Mouse (Mus musculus): ENCODE measurements around the gene Tmem171.

Gene Tmem171

GRCm38 (mm10) chr13:98695546-98695945 is 912 bp upstream of the Tmem171 start:
- in situ Hi-C loops (cut with MboI, MseI), result no loop called here

GRCm38 (mm10) chr13:98693316-98693715 is 1.3 kb downstream of the Tmem171 start:
- in situ Hi-C loops (cut with MboI, MseI), result loop anchor here (5.0 kb wide), 1 partner anchor 51 kb away; no protein-coding TSS in a partner anchor

GRCm38 (mm10) chr13:98691956-98692515 is 2.6 kb downstream of the Tmem171 start:
- in situ Hi-C loops (cut with MboI, MseI), result loop anchor here (5.0 kb wide), 1 partner anchor 50 kb away; no protein-coding TSS in a partner anchor

- in situ Hi-C loops (cut with MboI, MseI), result loop anchor here (5.0 kb wide), 1 partner anchor 49 kb away; no protein-coding TSS in a partner anchor
These were observed 3.7 kb downstream of the Tmem171 start for GRCm38 (mm10) chr13:98690886-98691285.

DNA sequence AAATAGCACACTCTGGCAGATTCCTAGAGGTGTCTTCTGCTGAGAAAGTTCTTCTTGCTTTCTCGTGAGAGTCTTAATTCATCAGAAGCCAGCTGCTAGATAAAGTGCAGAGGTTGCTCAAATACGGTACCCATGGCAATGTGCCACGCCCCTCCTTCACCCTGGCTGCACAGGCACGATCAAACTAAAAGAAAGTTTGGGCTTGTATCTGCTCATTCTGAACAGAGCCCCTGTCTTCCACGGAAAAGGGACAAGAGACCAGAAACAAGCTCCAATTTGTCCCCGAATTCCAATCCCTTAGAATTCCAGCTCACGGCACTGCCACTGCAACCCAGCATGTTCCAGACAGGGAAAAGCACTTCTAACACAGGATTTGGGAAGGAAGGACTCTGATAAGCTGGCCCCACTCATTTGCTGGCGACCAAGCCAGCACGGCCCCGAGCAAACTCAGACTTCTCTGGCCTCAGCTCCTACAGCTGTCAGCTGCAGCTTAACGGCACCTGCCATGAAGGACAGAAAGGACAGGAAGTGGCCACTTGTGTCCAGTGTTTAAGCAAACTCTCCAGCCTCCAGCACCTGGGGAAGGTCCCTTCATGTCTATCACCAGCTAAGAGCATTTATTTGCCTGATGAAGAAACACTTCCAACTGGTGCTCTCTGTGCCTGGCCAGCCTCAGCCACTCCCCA is 4.9 kb downstream of the Tmem171 start:
- in situ Hi-C loops (cut with MboI, MseI), result loop anchor here (5.0 kb wide), 1 partner anchor 47 kb away; no protein-coding TSS in a partner anchor

GRCm38 (mm10) chr13:98687931-98688330 is 6.7 kb downstream of the Tmem171 start:
- in situ Hi-C loops (cut with MboI, MseI), result no loop called here

GRCm38 (mm10) chr13:98684144-98684900 is 10.3 kb downstream of the Tmem171 start:
- in situ Hi-C loops (cut with MboI, MseI), result no loop called here

DNA sequence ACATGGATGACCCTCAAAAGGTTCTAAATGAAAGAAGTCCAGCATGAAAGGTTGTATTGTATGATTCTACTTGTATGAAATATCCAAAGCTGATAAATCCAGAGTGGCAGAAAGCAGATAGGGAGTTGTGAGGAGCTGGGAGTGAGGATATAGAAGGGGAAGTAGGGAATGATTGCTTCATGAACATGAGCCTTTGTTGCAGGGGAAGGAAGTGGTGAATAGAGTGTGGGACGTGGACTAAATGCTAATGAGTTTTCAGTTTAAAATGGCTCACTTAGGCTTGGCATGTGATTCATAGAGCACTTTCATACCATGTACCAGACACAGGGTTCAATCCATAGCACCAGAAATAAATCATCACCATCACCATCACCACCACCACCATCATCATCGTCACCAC is 11.2 kb downstream of the Tmem171 start:
- in situ Hi-C loops (cut with MboI, MseI), result no loop called here

DNA sequence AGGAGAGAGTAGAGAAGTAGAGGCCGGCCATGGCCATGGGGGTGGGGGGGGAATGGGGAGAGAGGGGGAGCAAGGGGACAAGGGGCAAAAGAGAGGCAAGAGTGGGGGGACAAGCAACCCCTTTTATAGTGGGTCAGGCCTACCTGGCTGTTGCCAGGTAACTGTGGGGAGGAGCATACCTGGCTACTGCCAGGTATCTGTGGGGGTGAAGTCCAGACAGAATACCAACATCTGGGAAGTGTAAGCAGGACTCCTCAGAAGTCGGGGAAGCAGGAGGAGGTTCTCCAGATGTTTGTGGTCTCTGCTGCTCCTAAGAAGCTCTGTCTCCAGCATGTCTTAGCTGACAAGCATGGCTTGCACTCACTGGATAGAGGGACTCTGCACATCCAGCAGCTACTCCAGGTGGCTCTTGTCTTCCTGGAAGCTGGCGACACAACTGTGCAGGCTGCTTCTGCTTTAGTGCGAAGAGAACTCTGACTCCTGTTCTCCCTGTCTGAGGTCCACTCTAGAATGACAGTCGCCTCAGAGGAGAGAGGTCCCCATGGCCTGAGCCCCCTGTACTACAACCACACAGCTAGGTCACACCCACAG is 14.1 kb downstream of the Tmem171 start:
- in situ Hi-C loops (cut with MboI, MseI), result no loop called here

GRCm38 (mm10) chr13:98679631-98680041 is 15.0 kb downstream of the Tmem171 start:
- in situ Hi-C loops (cut with MboI, MseI), result no loop called here

GRCm38 (mm10) chr13:98679230-98679629 is 15.4 kb downstream of the Tmem171 start:
- in situ Hi-C loops (cut with MboI, MseI), result no loop called here

- in situ Hi-C loops (cut with MboI, MseI), result no loop called here
These were observed 20.7 kb downstream of the Tmem171 start for GRCm38 (mm10) chr13:98673922-98674321.

- in situ Hi-C loops (cut with MboI, MseI), result no loop called here
These were observed 25.3 kb downstream of the Tmem171 start for GRCm38 (mm10) chr13:98669296-98669695.

DNA sequence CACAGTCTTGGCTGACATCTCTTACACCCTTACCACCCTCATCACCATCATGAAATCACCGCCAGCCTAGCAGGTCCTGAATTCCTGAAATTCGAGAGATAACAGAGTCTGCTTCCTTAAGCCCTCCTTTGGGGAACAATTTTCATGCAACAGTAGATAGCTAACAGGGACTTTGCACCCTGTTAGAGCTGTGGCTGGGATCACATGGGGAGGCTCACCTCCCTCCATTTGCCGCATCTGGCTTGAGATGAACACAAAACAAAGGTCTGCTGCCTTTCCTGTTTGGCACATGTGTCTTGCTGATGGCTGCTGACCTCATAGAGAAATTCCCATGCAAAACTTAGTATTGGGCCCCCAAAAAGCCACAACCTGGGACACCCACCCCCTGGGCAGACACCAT is 27.3 kb downstream of the Tmem171 start:
- in situ Hi-C loops (cut with MboI, MseI), result no loop called here

- in situ Hi-C loops (cut with MboI, MseI), result no loop called here
These were observed 29.4 kb downstream of the Tmem171 start for GRCm38 (mm10) chr13:98665240-98665639.

- in situ Hi-C loops (cut with MboI, MseI), result no loop called here
These were observed 32.4 kb downstream of the Tmem171 start for GRCm38 (mm10) chr13:98662173-98662675.

DNA sequence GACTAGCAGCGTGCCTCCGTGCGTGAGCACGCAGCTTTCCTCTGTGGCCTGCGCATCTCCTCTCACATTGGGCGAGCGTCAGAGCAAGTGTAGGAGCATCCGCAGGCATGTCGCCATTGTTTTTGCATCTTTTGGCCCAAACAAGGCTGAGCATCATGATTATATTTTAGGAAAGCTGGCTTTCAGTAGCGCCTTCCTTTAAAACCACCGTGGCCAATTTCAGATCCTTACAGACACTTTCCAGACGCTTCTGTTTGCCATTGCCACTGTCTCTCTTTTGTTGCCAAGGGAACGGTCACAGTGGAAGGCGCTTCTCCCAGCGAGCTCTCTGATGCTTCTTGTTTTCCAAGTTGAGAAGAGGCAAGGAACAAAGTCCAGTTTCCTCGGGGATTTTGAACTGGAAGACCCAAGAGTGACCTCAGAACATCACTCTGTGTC is 38.6 kb downstream of the Tmem171 start:
- in situ Hi-C loops (cut with MboI, MseI), result no loop called here

DNA sequence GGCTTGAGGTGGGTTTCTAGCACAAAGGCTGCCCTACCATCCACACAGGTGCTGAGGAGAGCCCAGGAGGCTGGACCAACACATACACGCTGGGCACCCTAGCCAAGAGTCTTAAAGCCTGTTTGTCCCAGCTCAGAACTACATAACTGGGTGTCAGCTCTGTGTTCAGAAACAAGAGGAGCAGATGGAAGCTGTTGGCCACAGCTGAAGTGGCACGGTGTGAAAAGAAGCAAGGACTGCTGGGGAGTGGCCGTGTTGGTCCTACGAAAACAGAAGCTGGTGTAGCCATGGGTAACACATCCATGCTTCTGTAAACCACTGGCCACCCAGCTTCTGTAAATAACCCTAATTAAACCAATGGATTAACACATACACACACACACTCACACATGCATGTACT is 39.3 kb downstream of the Tmem171 start:
- in situ Hi-C loops (cut with MboI, MseI), result no loop called here

DNA sequence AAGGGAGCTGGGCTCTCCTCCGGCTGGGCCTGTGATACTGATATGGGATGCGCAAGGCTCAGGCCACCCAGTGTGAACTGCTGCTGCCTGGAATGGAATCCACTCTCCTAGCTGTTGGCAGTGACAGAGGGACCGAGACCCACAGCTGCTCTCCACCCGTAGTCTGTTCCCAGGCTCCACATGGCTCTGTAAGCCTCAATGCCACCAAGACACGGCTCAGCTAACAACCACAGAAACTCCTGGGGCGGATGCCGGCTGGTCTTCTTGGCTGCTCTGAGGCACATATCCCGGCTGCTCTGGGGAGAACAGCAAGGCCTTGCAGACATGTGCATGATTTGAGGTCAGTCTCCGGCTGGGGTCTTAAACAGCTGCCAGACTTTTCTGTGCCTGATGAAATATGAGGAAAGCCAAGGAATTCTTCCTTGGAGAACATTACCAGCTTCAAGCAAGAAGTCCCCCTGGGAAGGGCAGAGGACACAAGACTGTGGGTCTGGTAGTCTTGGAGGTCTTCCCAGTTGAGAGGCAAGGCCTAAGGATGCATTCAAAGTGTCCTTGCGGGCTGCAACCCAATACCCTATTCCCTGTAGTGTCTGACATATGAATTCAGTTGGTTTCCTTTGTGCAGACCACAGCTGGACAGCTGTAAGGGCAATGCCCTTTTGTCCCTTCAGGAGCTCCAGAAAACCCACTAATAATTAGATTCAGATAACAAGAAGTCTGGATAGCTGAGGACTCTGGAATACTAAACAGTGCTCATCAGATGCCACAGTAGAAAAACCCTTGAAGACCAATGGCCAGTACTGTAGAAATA is 40.3 kb downstream of the Tmem171 start:
- in situ Hi-C loops (cut with MboI, MseI), result no loop called here

DNA sequence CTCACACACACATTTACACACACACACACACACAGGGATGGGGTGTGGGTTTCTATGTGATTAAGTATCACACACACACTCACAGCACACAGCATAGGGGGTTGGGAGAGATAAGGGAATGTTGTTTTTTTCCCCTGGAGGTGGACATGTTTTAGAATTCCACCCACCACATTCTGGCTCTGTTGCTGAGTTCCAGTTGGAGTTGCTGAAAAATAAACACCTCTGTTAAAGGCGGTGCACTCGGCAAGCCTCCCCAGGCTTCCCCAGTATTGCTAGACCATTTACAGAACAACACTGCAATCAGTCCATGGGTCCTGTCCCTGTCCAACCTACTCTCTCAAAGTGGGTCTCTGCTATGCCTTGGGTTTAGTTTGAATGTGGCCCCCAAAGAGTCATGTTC is 42.4 kb downstream of the Tmem171 start:
- in situ Hi-C loops (cut with MboI, MseI), result no loop called here
